Mouse (Mus musculus) retina, adult 2 months (tissue): ENCODE data around the gene Tspan31.
"Not testable (repeated sequence)": the region's sequence is repeated elsewhere in the genome, so short reads cannot be mapped to it uniquely, and the experiment has no call there.

Experiments
- DNase-seq: peaks from one replicate; pipeline ENCODE4 v3.0.0-alpha.2; 2012; ENCODE audit warnings: low read depth, low spot score

The Tspan31 gene

GRCm38 (mm10) chr10:127083915-127084306, 13.8 kb upstream of the Tspan31 start:
- no peak for DNase-seq

- DNase-seq = no peak
Measured at GRCm38 (mm10) chr10:127083292-127083914, 13.3 kb upstream of the Tspan31 start.

- DNase-seq = no peak
Measured at GRCm38 (mm10) chr10:127081996-127082620, 12.0 kb upstream of the Tspan31 start.

- no peak for DNase-seq
Measured at GRCm38 (mm10) chr10:127080901-127081780, 11.1 kb upstream of the Tspan31 start.

- no peak for DNase-seq
Measured at GRCm38 (mm10) chr10:127079665-127080391, 9.8 kb upstream of the Tspan31 start.

GRCm38 (mm10) chr10:127078677-127079575, 8.9 kb upstream of the Tspan31 start:
- DNase-seq = no peak

- DNase-seq = no peak
Measured at GRCm38 (mm10) chr10:127078001-127078676, 8.1 kb upstream of the Tspan31 start.

- no peak for DNase-seq
Measured at GRCm38 (mm10) chr10:127077515-127077914, 7.5 kb upstream of the Tspan31 start.

- DNase-seq = no peak
Measured at GRCm38 (mm10) chr10:127076082-127076481, 6.0 kb upstream of the Tspan31 start.

GRCm38 (mm10) chr10:127075651-127076050, 5.6 kb upstream of the Tspan31 start:
- DNase-seq = no peak

GRCm38 (mm10) chr10:127075080-127075479, 5.0 kb upstream of the Tspan31 start, which contains the start of gene Agap2:
TSS of gene Agap2 (plus strand) at chr10:127075284.
- no peak for DNase-seq

- DNase-seq = no peak
Measured at GRCm38 (mm10) chr10:127073981-127074380, 3.9 kb upstream of the Tspan31 start.

GRCm38 (mm10) chr10:127072969-127073368, 2.9 kb upstream of the Tspan31 start:
- not testable (repeated sequence) for DNase-seq

GRCm38 (mm10) chr10:127072270-127072669, 2.2 kb upstream of the Tspan31 start:
- DNase-seq = not testable (repeated sequence)

- DNase-seq = no peak
Measured at GRCm38 (mm10) chr10:127071203-127071602, 1.1 kb upstream of the Tspan31 start.

GRCm38 (mm10) chr10:127069281-127070189, 529 bp downstream of the Tspan31 start:
- DNase-seq = no peak

- DNase-seq = no peak
Measured at GRCm38 (mm10) chr10:127068360-127069038, 1.6 kb downstream of the Tspan31 start.

GRCm38 (mm10) chr10:127066519-127067018, 3.5 kb downstream of the Tspan31 start:
- no peak for DNase-seq
